Mouse (Mus musculus) intestine, embryonic 14.5 days (tissue): ENCODE data around the gene Rac2. TPM values are rescaled to one million over a fixed set of nuclear protein-coding genes. Genes with fewer than 3 reads are reported as not detected.

Experiments used
- polyA plus RNA-seq: library from polyadenylated mRNA; unstranded; fragments of >200 nt; fragmentation: Nextera tagmentation; extraction: Ambion mirVana; gene quantifications from 2 replicates; pipeline ENCODE4 v1.2.1, GENCODE M21; 2014

The Rac2 gene
- polyA plus RNA-seq, 1 experiment from 2014 or later = 16.7 TPM

Other genes with a start within 250 kb of the Rac2 start
- gene Csf2rb, start 247.0 kb downstream of the Rac2 start, polyA plus RNA-seq = 1.4 and 1.8 TPM in 2 replicates
- not detected in 2 replicates for gene Tex33, start 176.9 kb downstream of the Rac2 start, polyA plus RNA-seq
- gene Tst, start 166.9 kb downstream of the Rac2 start, polyA plus RNA-seq = 10.9 and 15.9 TPM in 2 replicates
- 2.1 and 2.7 TPM in 2 replicates for gene Mpst, start 166.4 kb downstream of the Rac2 start, polyA plus RNA-seq
- gene Kctd17, start 144.2 kb downstream of the Rac2 start, polyA plus RNA-seq = 35.0 and 37.7 TPM in 2 replicates
- 0.09 TPM in 1 of 2 replicates, not detected in the other for gene Tmprss6, start 104.1 kb downstream of the Rac2 start, polyA plus RNA-seq
- 0.66 and 1.1 TPM in 2 replicates for gene Il2rb, start 77.5 kb downstream of the Rac2 start, polyA plus RNA-seq
- gene C1qtnf6, start 41.4 kb downstream of the Rac2 start, polyA plus RNA-seq = 30.1 and 34.9 TPM in 2 replicates
- 0.22 TPM in 1 of 2 replicates, not detected in the other for gene Sstr3, start 28.1 kb downstream of the Rac2 start, polyA plus RNA-seq
- gene Cyth4, start 24.3 kb upstream of the Rac2 start, polyA plus RNA-seq = 3.5 and 4.3 TPM in 2 replicates
- gene Elfn2, start 146.0 kb upstream of the Rac2 start, polyA plus RNA-seq = 0.03 TPM in 1 of 2 replicates, not detected in the other
- gene Mfng, start 200.7 kb upstream of the Rac2 start, polyA plus RNA-seq = 18.4 and 19.1 TPM in 2 replicates
- gene Card10, start 230.3 kb upstream of the Rac2 start, polyA plus RNA-seq = 7.3 and 8.6 TPM in 2 replicates